Mouse (Mus musculus) urinary bladder, postnatal 14 days (tissue): Measurements from ENCODE around the gene Zfp992.
"Not testable (repeated sequence)": the region's sequence is repeated elsewhere in the genome, so short reads cannot be mapped to it uniquely, and the experiment has no call there.

Experiments used
- DNase-seq: peaks from one replicate; pipeline ENCODE4 v3.0.0; 2021; ENCODE audit warnings: low spot score

The Zfp992 gene

GRCm38 (mm10) chr4:146474716-146475676 lies 26.2 kb downstream of the Zfp992 start:
- DNase-seq: not testable (repeated sequence)

GRCm38 (mm10) chr4:146476260-146476659 lies 27.4 kb downstream of the Zfp992 start:
- DNase-seq: not testable (repeated sequence)

GRCm38 (mm10) chr4:146476959-146477358 lies 28.1 kb downstream of the Zfp992 start:
- not testable (repeated sequence) for DNase-seq

GRCm38 (mm10) chr4:146480376-146481096 lies 31.7 kb downstream of the Zfp992 start:
- not testable (repeated sequence) for DNase-seq

- DNase-seq: not testable (repeated sequence)
These were observed 33.7 kb downstream of the Zfp992 start for GRCm38 (mm10) chr4:146482546-146482945.

GRCm38 (mm10) chr4:146483571-146484280 lies 34.9 kb downstream of the Zfp992 start:
- not testable (repeated sequence) for DNase-seq

- not testable (repeated sequence) for DNase-seq
These were observed 35.9 kb downstream of the Zfp992 start for GRCm38 (mm10) chr4:146484676-146485075.

- DNase-seq: not testable (repeated sequence)
These were observed 36.5 kb downstream of the Zfp992 start for GRCm38 (mm10) chr4:146485183-146485939.

GRCm38 (mm10) chr4:146486753-146487152 lies 37.9 kb downstream of the Zfp992 start:
- not testable (repeated sequence) for DNase-seq

- not testable (repeated sequence) for DNase-seq
These were observed 40.4 kb downstream of the Zfp992 start for GRCm38 (mm10) chr4:146489196-146489595.

GRCm38 (mm10) chr4:146491993-146492392 lies 43.2 kb downstream of the Zfp992 start:
- not testable (repeated sequence) for DNase-seq

GRCm38 (mm10) chr4:146492439-146492838 lies 43.6 kb downstream of the Zfp992 start:
- DNase-seq: no peak

GRCm38 (mm10) chr4:146492851-146493250 lies 44.0 kb downstream of the Zfp992 start:
- DNase-seq: no peak

- not testable (repeated sequence) for DNase-seq
These were observed 44.6 kb downstream of the Zfp992 start for GRCm38 (mm10) chr4:146493319-146493907.

- DNase-seq: no peak
These were observed 46.2 kb downstream of the Zfp992 start for GRCm38 (mm10) chr4:146494980-146495379.

GRCm38 (mm10) chr4:146497695-146498275 lies 49.0 kb downstream of the Zfp992 start:
- DNase-seq: not testable (repeated sequence)

GRCm38 (mm10) chr4:146501727-146502126 lies 52.9 kb downstream of the Zfp992 start, which contains the start of gene Zfp981:
TSS of gene Zfp981 (plus strand) at chr4:146502027.
- DNase-seq: not testable (repeated sequence)

- not testable (repeated sequence) for DNase-seq
These were observed 60.2 kb downstream of the Zfp992 start for GRCm38 (mm10) chr4:146509029-146509428.

GRCm38 (mm10) chr4:146511871-146512270 lies 63.0 kb downstream of the Zfp992 start:
- DNase-seq: not testable (repeated sequence)

- DNase-seq: no peak
These were observed 67.7 kb downstream of the Zfp992 start for GRCm38 (mm10) chr4:146516474-146516873.
